Mouse (Mus musculus): ENCODE data around the gene Nedd9. TPM values are rescaled to one million over a fixed set of nuclear protein-coding genes. Genes with fewer than 3 reads are reported as not detected.

Gene Nedd9
- polyA plus RNA-seq, 1 experiment from 2014 or later, result 19.2 TPM

- Histone ChIP-seq H3K27me3 (peaks cover 5% of the 10 kb centered on the region; the same call in 1 of the 2 replicates), H3K4me1 (replicated peaks) (no peaks in the 10 kb centered on the region), H3K4me3 (no peak overlapping the region), H3K9me3 (replicated peaks) (no peaks in the 10 kb centered on the region), H3K36me3 (no peaks in the 10 kb centered on the region), H3K9ac (no peak overlapping the region), H3K4me2 (no peak overlapping the region), H3K27ac (no peak overlapping the region)
- WGBS, result 80% methylated on average over 8 of the region's 8 CpGs
- no peak for ATAC-seq (replicated peaks; ENCODE audit: insufficient number of reproducible peaks, insufficient read depth, low FRiP score, low read depth)
These were observed 3.1 kb upstream of the Nedd9 start for GRCm38 (mm10) chr13:41490282-41490681.

- peaks cover 5% of the 10 kb centered on the region; the same call in 1 of the 2 replicates for H3K27me3 ChIP-seq
- no peak overlapping the region for H3K27ac ChIP-seq
- no peak for ATAC-seq (replicated peaks; ENCODE audit: insufficient number of reproducible peaks, insufficient read depth, low FRiP score, low read depth)
- no peaks in the 10 kb centered on the region for H3K36me3 ChIP-seq
- H3K4me1 ChIP-seq (replicated peaks), result no peaks in the 10 kb centered on the region
- H3K4me2 ChIP-seq, result no peak overlapping the region
- no peak overlapping the region for H3K4me3 ChIP-seq
- WGBS, result 61% methylated on average over 9 of the region's 9 CpGs
- no peaks in the 10 kb centered on the region for H3K9me3 ChIP-seq (replicated peaks)
- no peak overlapping the region for H3K9ac ChIP-seq
These were observed 2.6 kb upstream of the Nedd9 start for GRCm38 (mm10) chr13:41489705-41490275.

DNA sequence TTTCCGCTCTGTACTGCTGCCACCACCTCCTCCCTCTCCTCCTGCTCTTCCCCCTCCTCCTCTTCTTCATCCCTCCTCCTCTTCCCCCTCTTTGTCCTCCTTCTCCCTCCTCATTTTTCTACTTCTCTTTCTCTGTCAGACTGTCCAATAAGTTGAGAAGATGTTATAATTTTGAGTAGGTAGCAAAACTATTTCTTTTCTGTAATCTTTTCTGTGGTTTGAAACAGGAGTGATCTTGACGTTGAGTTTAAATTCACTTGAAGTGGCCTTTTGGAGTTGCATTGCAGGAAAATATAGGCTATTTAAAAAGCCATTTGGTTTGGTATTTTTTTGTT, 214 bp upstream of the Nedd9 start:
- no peak overlapping the region for H3K9ac ChIP-seq
- 0 out of 2 replicates have a peak overlapping the region, but pooled peaks have one; percentile 52 for H3K27ac ChIP-seq
- H3K36me3 ChIP-seq, result no peaks in the 10 kb centered on the region
- peaks cover 1% of the 10 kb centered on the region; the same call in 1 of the 2 replicates for H3K27me3 ChIP-seq
- H3K4me1 ChIP-seq (replicated peaks), result no peaks in the 10 kb centered on the region
- 0 out of 2 replicates have a peak, but pooled peaks have one; percentile 22 for ATAC-seq (replicated peaks; ENCODE audit: insufficient number of reproducible peaks, insufficient read depth, low FRiP score, low read depth)
- no peak overlapping the region for H3K4me2 ChIP-seq
- no peak overlapping the region for H3K4me3 ChIP-seq
- H3K9me3 ChIP-seq (replicated peaks), result no peaks in the 10 kb centered on the region
- 64% methylated on average over 2 of the region's 2 CpGs for WGBS

DNA sequence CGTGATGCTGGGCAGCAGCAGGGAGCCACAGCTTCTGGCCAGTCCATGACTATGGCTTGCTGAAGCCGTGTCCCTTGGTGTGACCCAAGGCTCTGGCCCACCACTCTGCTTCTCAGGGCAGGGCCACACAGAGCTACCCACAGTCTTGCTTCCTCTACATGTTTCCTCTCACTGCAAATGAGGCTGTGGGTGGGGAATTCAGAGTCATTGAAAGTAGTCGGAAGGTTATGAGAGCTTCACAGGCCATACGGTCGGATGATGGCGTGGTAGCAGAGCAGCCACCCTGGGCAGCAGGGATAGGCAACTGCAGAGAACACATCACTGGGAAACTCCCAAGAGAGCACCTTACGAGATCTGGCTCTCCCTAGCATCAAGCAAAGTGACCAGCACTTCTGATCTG, 3.2 kb downstream of the Nedd9 start:
- Histone ChIP-seq H3K4me3 (no peak overlapping the region), H3K27ac (no peak overlapping the region), H3K4me2 (no peak overlapping the region), H3K9ac (no peak overlapping the region), H3K27me3 (0 out of 2 replicates have a peak, but pooled peaks cover 14% of the 10 kb centered on the region), H3K36me3 (no peaks in the 10 kb centered on the region), H3K4me1 (replicated peaks) (no peaks in the 10 kb centered on the region), H3K9me3 (replicated peaks) (no peaks in the 10 kb centered on the region)
- ATAC-seq (replicated peaks; ENCODE audit: insufficient number of reproducible peaks, insufficient read depth, low FRiP score, low read depth), result no peak
- 85% methylated on average over 7 of the region's 7 CpGs for WGBS

- Histone ChIP-seq H3K4me1 (replicated peaks) (no peaks in the 10 kb centered on the region), H3K27me3 (0 out of 2 replicates have a peak, but pooled peaks cover 14% of the 10 kb centered on the region), H3K4me3 (no peak overlapping the region), H3K27ac (no peak overlapping the region), H3K9ac (no peak overlapping the region), H3K36me3 (no peaks in the 10 kb centered on the region), H3K4me2 (no peak overlapping the region), H3K9me3 (replicated peaks) (no peaks in the 10 kb centered on the region)
- no peak for ATAC-seq (replicated peaks; ENCODE audit: insufficient number of reproducible peaks, insufficient read depth, low FRiP score, low read depth)
- WGBS, result 84% methylated on average over 3 of the region's 3 CpGs
These were observed 4.7 kb downstream of the Nedd9 start for GRCm38 (mm10) chr13:41482408-41483011.

DNA sequence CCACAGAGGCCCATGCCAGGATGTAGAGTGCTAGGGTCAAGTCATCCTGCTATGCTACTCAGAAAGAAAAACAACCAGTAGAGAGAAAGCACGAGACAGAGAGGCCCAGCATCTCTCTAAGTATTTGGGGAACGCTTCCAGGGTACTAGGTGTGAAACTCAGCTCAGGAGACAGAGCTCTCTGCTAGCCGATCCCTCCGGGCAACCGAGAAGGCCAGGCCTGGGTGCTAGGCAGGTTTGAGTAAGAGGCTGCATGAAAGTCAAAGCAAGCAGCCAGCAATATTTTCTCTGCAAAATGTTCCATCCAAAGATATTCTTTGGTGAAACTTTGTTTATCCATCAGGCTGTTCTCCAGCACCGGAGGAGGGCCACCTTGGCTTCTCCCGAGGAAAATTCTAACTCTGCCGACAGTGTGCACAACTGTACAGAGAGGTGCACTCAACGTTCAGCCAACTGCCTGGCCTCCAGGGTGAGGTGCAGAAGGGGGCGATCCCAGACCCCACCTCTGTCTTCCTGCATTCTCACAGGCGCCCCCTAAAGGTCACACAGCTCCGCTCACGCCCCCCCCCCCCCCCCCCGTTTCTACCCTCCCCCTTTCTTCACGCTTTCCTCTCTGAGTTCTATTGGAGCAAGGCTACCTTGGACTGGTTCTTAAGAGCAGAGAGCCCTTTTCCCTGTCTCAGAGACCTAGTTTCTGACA, 7.3 kb downstream of the Nedd9 start:
- H3K9ac ChIP-seq, result no peak overlapping the region
- no peak overlapping the region for H3K27ac ChIP-seq
- WGBS, result 59% methylated on average over 14 of the region's 15 CpGs
- no peaks in the 10 kb centered on the region for H3K36me3 ChIP-seq
- H3K4me2 ChIP-seq, result no peak overlapping the region
- no peaks in the 10 kb centered on the region for H3K4me1 ChIP-seq (replicated peaks)
- no peaks in the 10 kb centered on the region for H3K9me3 ChIP-seq (replicated peaks)
- no peak overlapping the region for H3K4me3 ChIP-seq
- ATAC-seq (replicated peaks; ENCODE audit: insufficient number of reproducible peaks, insufficient read depth, low FRiP score, low read depth), result no peak
- H3K27me3 ChIP-seq, result peaks cover 23% of the 10 kb centered on the region

DNA sequence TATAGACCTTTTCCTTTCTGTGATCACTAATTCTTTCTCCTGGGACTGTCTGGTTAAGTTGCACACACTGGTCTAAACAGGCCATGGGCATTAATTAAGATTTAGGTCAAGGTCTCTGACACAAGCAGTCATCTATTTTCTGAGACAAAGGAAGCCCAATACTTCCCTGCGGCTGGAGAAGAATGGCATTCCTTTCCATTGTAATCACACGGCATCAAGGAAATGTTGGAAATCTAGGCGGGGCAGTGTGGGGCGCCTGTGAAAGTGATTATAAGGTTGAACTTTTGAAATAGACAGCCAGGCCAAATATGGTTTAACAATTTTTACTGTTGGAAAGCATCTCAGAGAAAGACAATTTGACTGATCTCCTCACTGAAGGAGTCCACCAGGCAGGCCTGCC, 10.9 kb downstream of the Nedd9 start:
- H3K27ac ChIP-seq, result peak overlapping the region; percentile 33
- ATAC-seq (replicated peaks; ENCODE audit: insufficient number of reproducible peaks, insufficient read depth, low FRiP score, low read depth), result no peak
- no peak overlapping the region for H3K9ac ChIP-seq
- H3K4me2 ChIP-seq, result no peak overlapping the region
- no peaks in the 10 kb centered on the region for H3K36me3 ChIP-seq
- peaks cover 43% of the 10 kb centered on the region for H3K27me3 ChIP-seq
- WGBS, result 65% methylated on average over 4 of the region's 4 CpGs
- H3K4me1 ChIP-seq (replicated peaks), result no peaks in the 10 kb centered on the region
- H3K9me3 ChIP-seq (replicated peaks), result no peaks in the 10 kb centered on the region
- no peak overlapping the region for H3K4me3 ChIP-seq

DNA sequence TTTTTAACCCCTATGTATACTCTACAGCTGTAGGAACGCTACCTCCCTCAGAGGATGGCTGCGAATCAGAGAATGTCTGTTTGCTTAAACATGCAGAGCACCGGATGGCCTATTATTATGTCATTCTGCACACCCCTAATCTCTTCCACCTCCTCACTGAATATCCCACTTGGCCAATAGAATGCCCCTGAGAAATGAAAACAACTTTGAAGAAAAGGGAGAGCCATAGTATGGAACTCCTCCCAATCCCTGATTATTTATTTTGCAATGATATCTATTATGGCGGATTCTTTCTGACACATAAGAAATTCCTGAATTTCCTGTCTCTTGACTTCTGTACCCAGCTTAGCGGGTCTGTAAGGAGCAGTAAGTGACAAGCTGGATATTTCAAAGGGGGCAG, 12.8 kb downstream of the Nedd9 start:
- no peaks in the 10 kb centered on the region for H3K4me1 ChIP-seq (replicated peaks)
- H3K27ac ChIP-seq, result no peak overlapping the region
- no peak for ATAC-seq (replicated peaks; ENCODE audit: insufficient number of reproducible peaks, insufficient read depth, low FRiP score, low read depth)
- no peak overlapping the region for H3K9ac ChIP-seq
- no peaks in the 10 kb centered on the region for H3K36me3 ChIP-seq
- H3K9me3 ChIP-seq (replicated peaks), result no peaks in the 10 kb centered on the region
- 63% methylated on average over 5 of the region's 5 CpGs for WGBS
- no peak overlapping the region for H3K4me3 ChIP-seq
- peaks cover 42% of the 10 kb centered on the region for H3K27me3 ChIP-seq
- H3K4me2 ChIP-seq, result no peak overlapping the region

DNA sequence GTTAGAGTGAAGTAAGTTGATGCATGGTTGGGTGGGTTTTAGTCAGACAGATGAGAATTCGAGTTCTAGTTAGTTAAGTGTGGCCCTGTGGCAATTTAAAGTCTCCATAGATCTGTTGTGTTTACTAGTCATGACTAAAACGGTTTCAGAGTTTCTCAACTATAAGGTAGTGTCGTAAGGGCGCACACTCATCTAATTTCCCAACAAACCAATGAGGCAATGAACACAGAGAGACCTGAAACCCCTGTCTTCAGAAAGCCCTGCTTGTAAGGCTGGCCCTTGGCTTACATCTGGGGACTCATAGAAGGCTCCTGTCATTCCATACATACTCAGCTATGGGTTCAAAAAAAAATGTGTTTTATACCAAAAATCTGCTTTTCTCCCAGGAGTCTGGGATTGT, 13.7 kb downstream of the Nedd9 start:
- 87% methylated on average over 4 of the region's 4 CpGs for WGBS
- Histone ChIP-seq H3K27ac (no peak overlapping the region), H3K36me3 (no peaks in the 10 kb centered on the region), H3K4me3 (no peak overlapping the region), H3K9ac (no peak overlapping the region), H3K4me1 (replicated peaks) (no peaks in the 10 kb centered on the region), H3K9me3 (replicated peaks) (no peaks in the 10 kb centered on the region), H3K27me3 (peaks cover 42% of the 10 kb centered on the region), H3K4me2 (no peak overlapping the region)
- no peak for ATAC-seq (replicated peaks; ENCODE audit: insufficient number of reproducible peaks, insufficient read depth, low FRiP score, low read depth)

DNA sequence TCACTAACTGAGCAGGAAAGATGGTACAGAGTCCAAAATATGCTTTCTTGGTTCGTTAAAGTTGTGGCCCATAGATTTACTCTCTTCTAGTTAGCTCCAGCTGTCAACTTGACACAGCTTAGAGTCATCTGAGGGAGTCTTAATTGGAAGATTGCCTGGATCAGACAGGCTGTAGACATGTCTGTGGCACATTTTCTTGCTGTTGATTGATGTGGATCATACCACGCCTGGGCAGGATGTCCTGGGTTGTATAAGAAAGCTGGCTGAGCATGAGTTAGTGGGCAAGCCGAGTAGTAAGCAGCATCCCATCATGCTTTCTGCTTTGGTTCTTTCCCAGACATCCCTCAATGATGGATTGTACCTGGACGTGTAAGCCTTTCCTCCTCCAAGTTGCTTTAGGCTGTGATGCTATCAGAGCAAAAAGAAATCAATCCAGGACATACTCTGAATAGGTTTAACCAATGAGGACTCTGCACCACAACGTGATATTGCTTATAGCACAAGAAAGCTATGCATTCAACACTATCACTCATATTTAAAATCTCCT, 14.2 kb downstream of the Nedd9 start:
- H3K27me3 ChIP-seq, result peaks cover 42% of the 10 kb centered on the region
- no peaks in the 10 kb centered on the region for H3K4me1 ChIP-seq (replicated peaks)
- no peak overlapping the region for H3K27ac ChIP-seq
- no peaks in the 10 kb centered on the region for H3K36me3 ChIP-seq
- H3K4me2 ChIP-seq, result no peak overlapping the region
- 67% methylated on average over 5 of the region's 5 CpGs for WGBS
- no peak for ATAC-seq (replicated peaks; ENCODE audit: insufficient number of reproducible peaks, insufficient read depth, low FRiP score, low read depth)
- no peak overlapping the region for H3K9ac ChIP-seq
- H3K4me3 ChIP-seq, result no peak overlapping the region
- no peaks in the 10 kb centered on the region for H3K9me3 ChIP-seq (replicated peaks)

GRCm38 (mm10) chr13:41468277-41468676, 18.9 kb downstream of the Nedd9 start:
- Histone ChIP-seq H3K4me2 (no peak overlapping the region), H3K4me3 (no peak overlapping the region), H3K9me3 (replicated peaks) (no peaks in the 10 kb centered on the region), H3K27me3 (peaks cover 64% of the 10 kb centered on the region), H3K9ac (no peak overlapping the region), H3K4me1 (replicated peaks) (0 out of 2 replicates have a peak, but pooled peaks cover 3% of the 10 kb centered on the region), H3K27ac (no peak overlapping the region), H3K36me3 (no peaks in the 10 kb centered on the region)
- ATAC-seq (replicated peaks; ENCODE audit: insufficient number of reproducible peaks, insufficient read depth, low FRiP score, low read depth), result no peak
- WGBS, result 74% methylated on average over 5 of the region's 5 CpGs

Data from heart, embryonic 15.5 days (tissue).